Mouse (Mus musculus): ENCODE results near the gene Chek1. TPM values are rescaled to one million over a fixed set of nuclear protein-coding genes. Genes with fewer than 3 reads are reported as not detected.

The Chek1 gene
- polyA plus RNA-seq (2015; fragmentation: Nextera tagmentation; extraction: Ambion mirVana): 24.6 and 30.1 TPM in 2 replicates

DNA sequence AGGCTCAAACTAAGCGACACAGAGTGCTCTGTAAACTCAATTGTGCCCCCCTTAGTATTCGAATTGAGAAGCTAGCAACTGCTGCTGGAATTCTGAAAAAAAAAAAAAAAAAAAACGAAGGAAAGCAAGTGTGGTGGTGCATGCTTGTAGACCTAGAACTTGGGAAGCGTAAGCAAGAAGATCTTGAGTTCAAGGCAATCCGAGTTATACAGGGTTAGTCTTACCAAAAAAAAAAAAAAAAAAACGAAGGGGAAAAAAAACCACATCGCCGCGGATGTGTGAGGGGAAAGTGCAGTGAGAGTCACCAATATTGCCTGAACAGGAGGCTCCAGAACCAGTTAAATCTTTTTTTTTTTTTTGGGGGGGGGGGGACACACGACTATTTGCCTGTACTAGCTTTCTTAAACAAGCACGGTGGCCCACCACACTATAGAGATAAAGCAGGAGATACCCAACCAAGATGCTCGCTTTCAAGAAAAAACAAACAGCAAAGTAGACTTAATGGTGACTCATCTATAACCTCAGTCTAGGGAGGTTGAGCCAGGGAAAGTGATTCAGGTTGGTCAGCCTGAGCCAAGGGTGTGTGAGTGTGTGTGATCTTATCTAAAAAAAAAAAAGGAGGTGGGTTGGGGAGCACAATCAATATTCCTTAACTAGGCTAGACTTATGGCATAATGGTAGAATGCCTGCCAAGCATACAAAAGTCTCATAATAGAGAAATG, at the start of gene Chek1:
Gene Chek1, minus strand, starts transcription at position 32 of the 722 bp plus-strand sequence.
- H3K36me3 ChIP-seq: peaks cover 6% of the 10 kb centered on the region; the same call in 1 of the 2 replicates
- ATAC-seq: peak; percentile 31; the same call in 1 of the 2 replicates
- H3K4me3 ChIP-seq (replicated peaks): peak within 1 kb of the TSS; percentile 55
- H3K27ac ChIP-seq: peak within 1 kb of the TSS; percentile 84
- H3K9me3 ChIP-seq: no peaks in the 10 kb centered on the region
- no peaks in the 10 kb centered on the region for H3K27me3 ChIP-seq (replicated peaks)
- WGBS: 4% methylated on average over 12 of the region's 12 CpGs
- peak within 1 kb of the TSS; percentile 80 for H3K4me2 ChIP-seq (replicated peaks)
- peak within 1 kb of the TSS; percentile 55 for H3K9ac ChIP-seq
- H3K4me1 ChIP-seq (replicated peaks): 0 out of 2 replicates have a peak, but pooled peaks cover 3% of the 10 kb centered on the region

DNA sequence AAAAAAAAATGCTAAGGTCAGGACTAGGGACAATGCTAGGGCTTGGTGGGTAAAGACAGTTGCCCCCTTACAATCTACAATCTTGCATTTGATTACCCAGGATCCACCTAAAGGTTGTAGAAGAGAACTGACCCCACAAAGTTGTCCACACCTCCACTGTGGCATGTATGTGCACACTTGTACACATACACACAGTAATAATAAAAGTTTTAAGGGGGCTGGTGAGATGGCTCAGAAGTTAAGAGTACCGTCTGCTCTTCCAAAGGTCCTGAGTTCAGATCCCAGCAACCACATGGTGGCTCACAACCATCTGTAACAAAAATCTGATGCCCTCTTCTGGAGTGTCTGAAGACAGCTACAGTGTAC, 42.2 kb upstream of the Chek1 start:
- ATAC-seq: no peak
- peaks cover 2% of the 10 kb centered on the region; the same call in 1 of the 2 replicates for H3K36me3 ChIP-seq
- H3K4me1 ChIP-seq (replicated peaks): 0 out of 2 replicates have a peak, but pooled peaks cover 4% of the 10 kb centered on the region
- H3K27ac ChIP-seq: no peak overlapping the region
- no peaks in the 10 kb centered on the region for H3K9me3 ChIP-seq
- no peaks in the 10 kb centered on the region for H3K27me3 ChIP-seq (replicated peaks)
- H3K4me3 ChIP-seq (replicated peaks): no peak overlapping the region
- peak overlapping the region; percentile 73; the same call in 1 of the 2 replicates for H3K4me2 ChIP-seq (replicated peaks)
- no peak overlapping the region for H3K9ac ChIP-seq
- 93% methylated on average over 1 of the region's 1 CpGs for WGBS

DNA sequence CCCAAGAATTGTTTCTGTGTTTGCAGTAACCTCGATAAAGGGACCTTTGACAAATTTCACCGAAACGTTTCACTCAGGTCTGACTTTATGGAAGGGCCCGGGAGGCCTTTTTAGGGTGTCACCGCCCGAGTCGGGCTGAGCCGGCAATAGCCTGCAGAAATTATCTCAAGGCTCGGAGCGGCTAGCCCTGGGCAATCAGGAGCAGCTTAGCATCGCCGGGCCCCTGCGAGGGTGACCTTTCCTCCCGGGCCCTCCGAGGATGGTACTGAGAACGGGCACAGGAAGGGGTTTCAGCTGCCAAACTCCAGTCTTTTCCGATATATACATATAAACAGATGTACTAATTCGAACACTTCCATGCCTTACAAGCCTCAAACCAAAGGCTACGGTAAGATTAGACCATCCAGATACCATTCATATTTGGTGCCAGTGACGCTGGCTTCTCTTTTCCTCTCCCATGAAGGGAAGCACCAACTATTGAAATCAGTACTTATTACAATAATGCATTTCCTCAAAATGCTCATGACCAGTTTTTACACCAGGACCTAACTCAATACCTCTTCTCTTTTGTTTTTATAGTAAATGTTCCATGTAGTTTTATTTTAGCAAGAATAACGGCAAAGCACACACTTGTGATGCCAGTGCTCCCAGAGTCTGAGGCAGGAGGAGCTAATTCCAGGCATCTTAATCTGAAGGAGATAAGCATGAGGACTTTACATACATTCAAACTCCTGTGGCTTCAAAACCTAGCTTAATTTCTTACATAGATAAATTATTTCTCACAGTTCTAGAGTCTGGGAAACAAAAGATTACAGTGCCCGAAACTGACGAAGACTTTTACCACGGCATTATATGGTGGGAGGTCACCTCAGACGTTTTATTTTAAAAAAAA, 41.5 kb upstream of the Chek1 start:
- Histone ChIP-seq H3K9me3 (no peaks in the 10 kb centered on the region), H3K9ac (peak overlapping the region; percentile 74), H3K4me2 (replicated peaks) (peak overlapping the region; percentile 73), H3K4me1 (replicated peaks) (0 out of 2 replicates have a peak, but pooled peaks cover 4% of the 10 kb centered on the region), H3K27ac (peak overlapping the region; percentile 88), H3K36me3 (peaks cover 6% of the 10 kb centered on the region; the same call in 1 of the 2 replicates), H3K4me3 (replicated peaks) (peak overlapping the region; percentile 96), H3K27me3 (replicated peaks) (no peaks in the 10 kb centered on the region)
- 11% methylated on average over 25 of the region's 25 CpGs for WGBS
- ATAC-seq: peak; percentile 32

DNA sequence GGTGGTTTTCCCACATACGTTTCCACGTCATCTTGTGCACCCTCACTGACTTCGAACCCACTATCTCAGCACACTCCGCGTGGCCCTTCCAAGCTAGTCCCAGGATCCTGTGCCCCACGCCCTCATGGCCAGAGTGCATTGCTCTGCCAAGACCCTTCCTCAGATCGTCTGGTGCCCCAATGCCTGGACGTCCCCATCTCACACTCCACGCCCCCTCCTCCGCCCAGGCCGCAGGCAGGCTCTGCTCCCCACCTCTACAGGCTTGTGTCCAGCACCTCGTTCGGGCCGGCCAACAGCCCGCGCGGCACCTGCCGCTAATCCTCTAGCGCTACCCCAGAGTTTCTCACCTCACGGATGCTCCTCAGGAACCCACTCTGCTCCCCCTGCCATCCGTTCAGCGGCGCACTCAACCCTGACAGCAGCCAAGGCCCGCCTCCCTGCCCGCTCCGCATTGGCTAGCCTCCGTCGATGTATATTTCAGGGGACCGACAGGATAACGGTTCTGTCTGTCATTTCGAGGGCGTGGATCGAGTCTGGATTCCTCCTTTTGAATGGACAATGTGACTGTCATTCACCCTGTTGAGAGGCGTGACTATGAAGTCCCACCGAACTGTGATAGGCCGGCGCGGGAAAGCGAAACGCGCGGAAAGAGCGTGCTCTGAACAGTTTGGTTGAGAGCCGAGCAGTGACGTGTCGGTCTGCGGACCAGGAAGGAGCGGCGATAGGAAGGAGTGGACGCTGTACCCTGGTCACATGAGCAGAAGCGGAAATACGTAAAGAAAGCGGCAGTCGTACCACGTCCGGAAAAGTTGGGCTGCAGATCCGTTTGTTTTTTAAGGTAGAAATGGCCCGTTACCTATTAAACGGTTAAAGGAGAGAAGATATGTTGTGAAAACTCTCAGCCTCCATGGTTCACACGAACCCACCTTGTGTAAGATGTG, 40.6 kb upstream of the Chek1 start, which contains the start of gene Stt3a:
Gene Stt3a, minus strand, starts transcription at position 477 of the 941 bp plus-strand sequence.
- Histone ChIP-seq H3K4me3 (replicated peaks) (peak within 1 kb of the TSS; percentile 96), H3K9ac (peak within 1 kb of the TSS; percentile 85), H3K4me1 (replicated peaks) (0 out of 2 replicates have a peak, but pooled peaks cover 4% of the 10 kb centered on the region), H3K9me3 (no peaks in the 10 kb centered on the region), H3K27ac (peak within 1 kb of the TSS; percentile 88), H3K4me2 (replicated peaks) (peak within 1 kb of the TSS; percentile 73), H3K27me3 (replicated peaks) (no peaks in the 10 kb centered on the region), H3K36me3 (peaks cover 6% of the 10 kb centered on the region; the same call in 1 of the 2 replicates)
- under 1% methylated on average over 60 of the region's 60 CpGs for WGBS
- ATAC-seq: peak; percentile 100

DNA sequence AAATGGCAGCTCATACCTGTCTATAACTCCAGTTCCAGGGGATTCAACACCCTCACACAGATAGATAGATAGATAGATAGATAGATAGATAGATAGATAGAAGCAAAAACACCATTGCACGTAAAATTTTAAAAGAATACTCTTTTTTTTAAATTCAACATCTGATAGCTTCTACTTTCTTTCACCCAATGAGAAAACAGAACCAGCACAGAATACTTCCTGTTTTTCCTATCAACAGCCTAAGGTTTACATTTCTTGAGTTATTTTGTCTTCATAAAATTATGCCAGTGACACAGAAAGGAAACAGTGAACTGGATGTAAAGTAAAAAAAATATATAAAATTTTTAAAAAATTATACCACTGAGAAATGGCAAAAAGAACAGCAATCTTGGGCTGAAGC, 37.5 kb upstream of the Chek1 start:
- peaks cover 8% of the 10 kb centered on the region; the same call in 1 of the 2 replicates for H3K36me3 ChIP-seq

DNA sequence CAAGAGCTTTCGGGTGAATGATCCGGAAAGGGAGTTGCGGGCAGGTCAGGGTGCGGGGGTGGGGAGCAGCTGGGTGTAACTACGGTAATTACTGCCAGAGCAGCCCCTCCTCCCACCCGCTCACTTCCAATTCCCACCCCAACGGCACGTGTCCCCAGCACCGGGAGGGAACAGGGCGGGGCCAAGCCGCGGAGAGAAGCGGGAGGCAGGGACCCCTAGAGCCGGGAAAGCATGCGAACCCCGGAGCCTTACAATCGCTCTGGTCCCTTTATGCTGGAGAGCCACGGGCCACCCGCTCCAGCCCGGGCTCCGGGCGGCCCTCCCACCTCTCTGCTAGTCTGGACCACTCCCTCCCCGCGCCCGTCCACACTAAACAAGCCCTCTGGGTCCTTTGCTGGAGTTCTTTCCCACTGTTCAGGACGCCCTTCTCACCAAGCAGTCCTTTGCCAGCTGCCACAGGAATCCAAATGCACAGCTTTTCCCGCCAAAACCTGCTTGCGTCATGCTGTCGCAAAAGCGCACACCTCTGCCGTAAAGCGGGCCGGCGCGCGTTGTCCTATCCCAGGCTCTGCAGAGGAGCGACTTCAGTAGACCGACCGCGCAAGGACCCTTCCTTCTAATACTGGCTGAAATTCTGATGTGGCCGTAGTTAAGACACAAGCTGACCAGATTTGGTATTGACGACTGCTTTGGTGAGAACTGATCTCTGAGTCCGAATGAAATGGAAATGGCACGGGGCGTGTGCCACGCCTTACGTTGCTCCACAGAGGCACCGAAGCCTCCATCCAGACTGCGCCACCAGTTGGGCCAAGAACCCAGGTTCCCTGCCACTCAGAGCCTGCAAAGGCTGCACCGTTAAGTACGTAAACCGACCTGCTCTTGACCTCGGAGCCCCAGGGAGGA, 483 bp downstream of the Chek1 start:
- peak; percentile 96 for ATAC-seq
- H3K4me3 ChIP-seq (replicated peaks): peak overlapping the region; percentile 55
- no peaks in the 10 kb centered on the region for H3K9me3 ChIP-seq
- H3K36me3 ChIP-seq: peaks cover 5% of the 10 kb centered on the region; the same call in 1 of the 2 replicates
- no peaks in the 10 kb centered on the region for H3K27me3 ChIP-seq (replicated peaks)
- under 1% methylated on average over 53 of the region's 53 CpGs for WGBS
- H3K9ac ChIP-seq: peak overlapping the region; percentile 55
- H3K4me2 ChIP-seq (replicated peaks): peak overlapping the region; percentile 80
- H3K27ac ChIP-seq: peak overlapping the region; percentile 84
- 0 out of 2 replicates have a peak, but pooled peaks cover 3% of the 10 kb centered on the region for H3K4me1 ChIP-seq (replicated peaks)

More for the DNA sequence above, 37.5 kb upstream of the Chek1 start:
- Histone ChIP-seq H3K9me3 (no peaks in the 10 kb centered on the region), H3K27ac (no peak overlapping the region), H3K4me1 (replicated peaks) (0 out of 2 replicates have a peak, but pooled peaks cover 4% of the 10 kb centered on the region), H3K4me2 (replicated peaks) (no peak overlapping the region), H3K27me3 (replicated peaks) (no peaks in the 10 kb centered on the region), H3K9ac (no peak overlapping the region), H3K4me3 (replicated peaks) (no peak overlapping the region)
- 93% methylated on average over 1 of the region's 1 CpGs for WGBS
- ATAC-seq: no peak

DNA sequence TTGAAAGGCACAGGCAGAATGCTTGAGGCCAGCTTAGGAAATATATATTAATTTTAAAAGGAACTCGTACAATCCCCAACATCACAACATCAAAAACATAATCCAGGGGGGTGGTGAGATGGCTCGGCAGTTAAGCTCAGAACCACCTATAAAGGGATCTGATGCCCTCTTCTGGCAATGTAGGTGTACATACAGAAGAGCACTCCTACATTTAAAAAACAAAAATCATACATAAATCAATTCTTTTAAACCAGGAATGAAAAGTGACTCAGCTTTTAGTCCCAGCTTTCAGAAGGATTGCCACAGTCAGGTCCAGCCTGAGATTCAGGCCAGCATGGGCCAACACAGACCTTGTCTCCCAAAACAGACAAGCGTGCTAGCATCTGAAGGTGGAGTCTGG, 10.2 kb downstream of the Chek1 start:
- Histone ChIP-seq H3K4me2 (replicated peaks) (no peak overlapping the region), H3K36me3 (peaks cover 4% of the 10 kb centered on the region), H3K4me1 (replicated peaks) (no peaks in the 10 kb centered on the region), H3K9me3 (no peaks in the 10 kb centered on the region), H3K27ac (no peak overlapping the region), H3K4me3 (replicated peaks) (no peak overlapping the region), H3K27me3 (replicated peaks) (no peaks in the 10 kb centered on the region), H3K9ac (no peak overlapping the region)
- WGBS: 73% methylated on average over 3 of the region's 3 CpGs
- no peak for ATAC-seq

DNA sequence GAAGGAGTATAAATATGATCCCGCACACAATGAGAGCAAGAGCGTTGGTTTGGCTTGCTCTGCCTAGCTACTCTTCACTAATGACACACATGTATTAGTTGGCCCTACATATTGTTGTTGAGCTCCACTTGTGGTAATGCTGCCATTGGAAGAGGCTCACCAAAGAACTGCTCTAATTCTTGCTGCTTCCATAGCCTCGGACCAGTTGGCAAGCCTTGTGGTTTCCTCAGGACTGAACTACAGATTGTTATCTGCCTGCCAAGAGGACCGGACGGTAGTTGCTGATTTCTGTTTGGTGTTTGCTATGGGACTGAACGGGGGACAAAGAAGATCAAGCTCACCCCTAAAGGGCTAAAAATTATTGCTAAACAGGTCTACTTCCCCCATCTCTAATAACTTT, 19.6 kb downstream of the Chek1 start:
- no peaks in the 10 kb centered on the region for H3K4me1 ChIP-seq (replicated peaks)
- no peaks in the 10 kb centered on the region for H3K9me3 ChIP-seq
- no peak overlapping the region for H3K4me2 ChIP-seq (replicated peaks)
- H3K4me3 ChIP-seq (replicated peaks): no peak overlapping the region
- 0 out of 2 replicates have a peak, but pooled peaks cover 2% of the 10 kb centered on the region for H3K36me3 ChIP-seq
- no peaks in the 10 kb centered on the region for H3K27me3 ChIP-seq (replicated peaks)
- ATAC-seq: no peak
- no peak overlapping the region for H3K27ac ChIP-seq
- H3K9ac ChIP-seq: no peak overlapping the region
- 90% methylated on average over 6 of the region's 6 CpGs for WGBS

DNA sequence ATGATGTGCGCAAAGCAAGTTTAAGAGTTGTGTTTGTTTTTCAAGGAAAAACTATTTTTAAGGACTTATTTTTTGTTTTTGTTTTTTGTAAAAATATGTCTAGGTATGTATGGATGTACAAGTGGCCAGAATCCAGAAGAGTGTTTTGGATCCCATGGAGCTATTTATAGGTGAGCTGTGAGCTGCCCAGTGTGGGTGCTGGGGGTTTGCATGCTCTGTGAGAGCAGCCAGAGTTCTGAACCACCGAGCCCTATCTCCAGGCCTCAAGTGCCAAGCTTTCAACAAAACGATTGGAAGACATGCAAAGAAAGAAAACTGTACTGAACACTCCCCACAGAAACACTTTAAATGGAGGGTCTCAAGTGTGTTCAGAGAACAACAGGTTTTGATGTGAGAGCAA, 20.9 kb downstream of the Chek1 start:
- WGBS: 80% methylated on average over 3 of the region's 3 CpGs
- Histone ChIP-seq H3K36me3 (0 out of 2 replicates have a peak, but pooled peaks cover 2% of the 10 kb centered on the region), H3K9ac (no peak overlapping the region), H3K27me3 (replicated peaks) (no peaks in the 10 kb centered on the region), H3K27ac (no peak overlapping the region), H3K4me1 (replicated peaks) (no peaks in the 10 kb centered on the region), H3K9me3 (no peaks in the 10 kb centered on the region), H3K4me3 (replicated peaks) (no peak overlapping the region), H3K4me2 (replicated peaks) (no peak overlapping the region)
- ATAC-seq: no peak

DNA sequence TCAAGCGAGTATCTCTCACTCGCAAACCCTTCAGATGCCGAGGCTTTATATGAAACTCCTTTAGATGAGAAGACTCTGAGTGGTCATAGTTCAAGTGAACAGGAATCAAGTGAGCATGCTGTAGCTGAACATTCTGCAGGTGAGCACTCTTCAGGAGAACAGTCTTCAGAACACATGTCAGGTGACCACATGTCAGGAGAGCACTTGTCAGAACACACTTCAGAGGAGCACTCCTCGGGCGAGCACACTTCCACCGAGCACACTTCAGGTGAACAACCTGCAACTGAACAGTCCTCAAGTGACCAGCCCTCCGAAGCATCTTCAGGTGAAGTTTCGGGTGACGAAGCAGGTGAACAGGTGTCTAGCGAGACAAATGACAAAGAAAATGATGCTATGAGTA, 32.6 kb downstream of the Chek1 start:
- WGBS: 93% methylated on average over 10 of the region's 10 CpGs

More for the DNA sequence above, 32.6 kb downstream of the Chek1 start:
- Histone ChIP-seq H3K4me1 (replicated peaks) (no peaks in the 10 kb centered on the region), H3K9me3 (no peaks in the 10 kb centered on the region), H3K4me2 (replicated peaks) (no peak overlapping the region), H3K36me3 (no peaks in the 10 kb centered on the region), H3K9ac (no peak overlapping the region), H3K4me3 (replicated peaks) (no peak overlapping the region), H3K27ac (no peak overlapping the region), H3K27me3 (replicated peaks) (no peaks in the 10 kb centered on the region)
- no peak for ATAC-seq

Data from intestine, embryonic 15.5 days (tissue).